Mouse (Mus musculus): ENCODE measurements around the gene Ntf3.

The Ntf3 gene

GRCm38 (mm10) chr6:126102571-126102970 lies 64.1 kb downstream of the Ntf3 start:
- no peak for DNase-seq

- no peak for DNase-seq
Observed at GRCm38 (mm10) chr6:126102007-126102406, 64.7 kb downstream of the Ntf3 start.

- no peak for DNase-seq
Observed at GRCm38 (mm10) chr6:126100579-126100978, 66.1 kb downstream of the Ntf3 start.

- no peak for DNase-seq
Observed at GRCm38 (mm10) chr6:126097471-126097870, 69.2 kb downstream of the Ntf3 start.

- peak; percentile 34 for DNase-seq
Observed at GRCm38 (mm10) chr6:126096085-126096484, 70.6 kb downstream of the Ntf3 start.

- no peak for DNase-seq
Observed at GRCm38 (mm10) chr6:126095041-126095440, 71.7 kb downstream of the Ntf3 start.

GRCm38 (mm10) chr6:126092026-126092425 lies 74.7 kb downstream of the Ntf3 start:
- no peak for DNase-seq

- DNase-seq: no peak
Observed at GRCm38 (mm10) chr6:126090063-126090462, 76.6 kb downstream of the Ntf3 start.

- DNase-seq: no peak
Observed at GRCm38 (mm10) chr6:126088489-126089265, 78.0 kb downstream of the Ntf3 start.

- no peak for DNase-seq
Observed at GRCm38 (mm10) chr6:126086321-126086950, 80.3 kb downstream of the Ntf3 start.

GRCm38 (mm10) chr6:126080531-126080930 lies 86.2 kb downstream of the Ntf3 start:
- DNase-seq: no peak

- no peak for DNase-seq
Observed at GRCm38 (mm10) chr6:126057706-126058105, 109.0 kb downstream of the Ntf3 start.

GRCm38 (mm10) chr6:126053136-126053535 lies 113.6 kb downstream of the Ntf3 start:
- DNase-seq: no peak

Measured in right cerebral cortex, adult 18-20 months (tissue).